Mouse (Mus musculus): ENCODE measurements around the gene Arhgdib. TPM values are rescaled to one million over a fixed set of nuclear protein-coding genes. Genes with fewer than 3 reads are reported as not detected.
A peak's percentile ranks its signal among the peaks of the same experiment; 100 is the strongest.

The Arhgdib gene
- polyA plus RNA-seq, 1 experiment from 2014 or later: 33.9 TPM

- ATAC-seq (ENCODE audit: insufficient number of reproducible peaks, insufficient read depth, low FRiP score, low TSS enrichment, low read depth): no peak
- H3K4me1 ChIP-seq (replicated peaks): no peaks in the 10 kb centered on the region; the same call in 1 of the 2 replicates
- H3K4me2 ChIP-seq: no peak overlapping the region
- H3K9me3 ChIP-seq: no peaks in the 10 kb centered on the region
- H3K27me3 ChIP-seq: no peaks in the 10 kb centered on the region
- H3K9ac ChIP-seq (replicated peaks): no peak overlapping the region
- WGBS: 89% methylated on average over 9 of the region's 9 CpGs
- no peak overlapping the region for H3K4me3 ChIP-seq (replicated peaks)
- H3K27ac ChIP-seq: no peak overlapping the region
- H3K36me3 ChIP-seq: no peaks in the 10 kb centered on the region
Observed at GRCm38 (mm10) chr6:136902527-136902926, 39.2 kb downstream of the Arhgdib start.

DNA sequence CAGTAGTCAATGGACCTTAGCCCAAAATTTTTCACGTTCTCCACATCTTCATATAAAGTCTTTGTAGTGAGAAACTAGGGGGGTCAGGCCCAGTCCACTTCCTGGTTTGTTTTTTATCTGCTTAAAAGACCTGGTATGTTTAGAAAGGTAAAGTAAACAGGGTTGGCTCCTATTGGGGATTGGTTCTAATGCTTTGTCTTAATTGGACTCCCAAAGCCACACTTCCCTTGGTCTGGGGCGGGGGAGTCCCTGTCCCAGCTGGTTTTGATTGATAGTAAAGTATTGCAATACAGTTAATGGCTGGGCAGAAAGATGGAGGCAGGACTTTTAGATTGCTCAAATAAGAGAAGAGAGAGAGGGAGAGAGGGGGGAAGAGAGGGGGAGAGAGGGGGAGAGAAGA lies 40.7 kb downstream of the Arhgdib start:
- no peak overlapping the region for H3K4me2 ChIP-seq

DNA sequence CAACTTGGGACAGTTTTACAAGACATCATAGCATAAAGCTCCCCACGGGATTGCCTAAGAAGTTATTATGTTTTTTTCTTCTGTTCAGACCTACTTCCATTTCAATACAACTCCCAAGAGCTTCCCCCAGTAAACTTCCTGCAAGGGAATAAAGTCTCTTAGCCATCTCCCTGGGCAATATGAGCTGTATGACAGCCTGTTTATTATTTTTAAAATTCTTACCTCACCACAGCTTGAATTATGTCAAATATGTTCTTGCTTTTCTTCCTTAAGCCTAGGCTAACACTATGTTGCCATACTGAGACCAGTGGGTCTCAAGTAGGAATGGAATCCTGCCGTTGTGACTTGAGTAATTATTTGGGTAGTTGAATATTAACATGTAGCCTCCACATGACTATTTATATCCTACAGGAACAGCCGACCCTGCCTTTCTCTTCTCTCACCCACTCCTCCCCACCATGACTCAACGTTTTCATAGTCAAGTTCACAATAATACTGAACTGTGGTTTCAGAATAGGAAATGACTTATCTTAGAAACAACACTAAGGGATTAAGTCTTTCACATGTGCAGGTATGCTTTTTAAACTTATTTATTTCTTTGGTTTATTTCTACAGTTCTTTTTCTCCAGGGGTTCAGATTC lies 41.2 kb downstream of the Arhgdib start:
- no peaks in the 10 kb centered on the region for H3K27me3 ChIP-seq
- H3K36me3 ChIP-seq: no peaks in the 10 kb centered on the region
- no peak overlapping the region for H3K9ac ChIP-seq (replicated peaks)
- no peak overlapping the region for H3K27ac ChIP-seq
- no peak for ATAC-seq (ENCODE audit: insufficient number of reproducible peaks, insufficient read depth, low FRiP score, low TSS enrichment, low read depth)
- H3K9me3 ChIP-seq: no peaks in the 10 kb centered on the region
- H3K4me3 ChIP-seq (replicated peaks): no peak overlapping the region
- H3K4me2 ChIP-seq: no peak overlapping the region
- no peaks in the 10 kb centered on the region for H3K4me1 ChIP-seq (replicated peaks)
- 80% methylated on average over 4 of the region's 4 CpGs for WGBS

More for the DNA sequence above, 40.7 kb downstream of the Arhgdib start:
- H3K9ac ChIP-seq (replicated peaks): no peak overlapping the region
- no peak overlapping the region for H3K4me3 ChIP-seq (replicated peaks)
- H3K9me3 ChIP-seq: no peaks in the 10 kb centered on the region
- no peaks in the 10 kb centered on the region for H3K4me1 ChIP-seq (replicated peaks)
- no peak for ATAC-seq (ENCODE audit: insufficient number of reproducible peaks, insufficient read depth, low FRiP score, low TSS enrichment, low read depth)
- no peaks in the 10 kb centered on the region for H3K27me3 ChIP-seq
- 68% methylated on average over 2 of the region's 2 CpGs for WGBS
- H3K36me3 ChIP-seq: no peaks in the 10 kb centered on the region
- H3K27ac ChIP-seq: no peak overlapping the region

DNA sequence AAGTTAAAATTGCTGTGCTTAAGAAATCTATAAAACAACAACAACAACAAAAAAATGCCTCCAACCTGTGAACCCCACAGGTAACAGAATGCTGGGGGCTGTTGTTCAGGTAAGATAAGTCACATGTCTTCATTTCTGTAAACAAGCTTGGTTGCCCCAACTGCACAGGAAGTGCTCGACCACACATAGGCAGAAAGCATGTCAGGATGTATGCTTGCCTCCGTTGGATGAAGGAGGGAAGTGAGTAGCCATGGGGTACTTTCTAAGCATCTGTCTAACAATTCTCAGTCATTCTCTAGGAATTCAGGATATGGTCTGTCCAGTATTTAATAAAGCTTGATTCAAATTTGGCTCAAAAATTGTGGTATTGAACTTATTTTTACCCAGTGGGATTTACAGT lies 42.7 kb downstream of the Arhgdib start:
- no peaks in the 10 kb centered on the region for H3K36me3 ChIP-seq
- H3K9ac ChIP-seq (replicated peaks): no peak overlapping the region
- H3K27ac ChIP-seq: no peak overlapping the region
- ATAC-seq (ENCODE audit: insufficient number of reproducible peaks, insufficient read depth, low FRiP score, low TSS enrichment, low read depth): no peak
- no peak overlapping the region for H3K4me3 ChIP-seq (replicated peaks)
- H3K4me1 ChIP-seq (replicated peaks): peaks cover 13% of the 10 kb centered on the region; the same call in 1 of the 2 replicates
- 86% methylated on average over 2 of the region's 2 CpGs for WGBS
- no peak overlapping the region for H3K4me2 ChIP-seq
- H3K27me3 ChIP-seq: no peaks in the 10 kb centered on the region
- no peaks in the 10 kb centered on the region for H3K9me3 ChIP-seq

DNA sequence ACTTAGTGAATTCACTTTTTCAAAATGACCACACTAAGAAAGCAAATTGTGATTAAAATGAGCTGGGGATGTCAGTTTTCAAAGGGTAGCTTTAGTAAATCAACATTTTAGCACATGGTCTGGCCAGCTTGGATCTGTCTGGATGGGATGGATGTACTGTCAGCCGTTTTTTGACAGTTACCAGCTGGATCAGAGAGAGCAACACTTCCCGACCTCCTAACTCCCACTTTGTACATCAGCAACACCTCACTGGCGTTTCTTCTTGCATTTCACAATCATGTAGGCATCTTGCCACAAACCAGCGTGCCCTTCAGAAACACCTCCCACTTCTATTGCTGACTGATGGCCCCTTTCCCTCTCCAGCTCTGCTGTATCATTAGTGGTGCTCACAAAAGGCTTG lies 43.5 kb downstream of the Arhgdib start:
- Histone ChIP-seq H3K27ac (no peak overlapping the region), H3K27me3 (no peaks in the 10 kb centered on the region), H3K36me3 (no peaks in the 10 kb centered on the region), H3K4me2 (no peak overlapping the region), H3K9me3 (no peaks in the 10 kb centered on the region), H3K9ac (replicated peaks) (no peak overlapping the region), H3K4me1 (replicated peaks) (peaks cover 16% of the 10 kb centered on the region; the same call in 1 of the 2 replicates), H3K4me3 (replicated peaks) (no peak overlapping the region)
- no peak for ATAC-seq (ENCODE audit: insufficient number of reproducible peaks, insufficient read depth, low FRiP score, low TSS enrichment, low read depth)
- 30% methylated on average over 4 of the region's 4 CpGs for WGBS

DNA sequence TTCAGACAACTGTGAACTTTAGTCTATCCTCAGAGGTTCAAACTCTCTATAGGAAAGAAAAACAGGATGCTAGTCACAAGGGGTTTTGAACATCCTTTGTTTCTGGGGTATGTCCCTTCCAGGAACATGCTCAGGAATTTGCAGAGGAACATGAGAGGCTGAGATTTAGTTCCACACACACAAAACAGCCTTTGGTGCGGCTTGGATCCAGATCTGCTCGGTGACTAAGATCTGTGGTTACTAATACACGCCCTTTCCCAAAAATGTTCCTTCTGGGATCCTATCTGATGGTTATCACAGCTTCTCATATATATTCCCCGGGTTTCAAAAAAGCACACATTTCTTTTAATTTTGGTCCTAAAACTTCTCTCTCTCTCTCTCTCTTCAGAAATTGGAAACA lies 43.9 kb downstream of the Arhgdib start:
- Histone ChIP-seq H3K9me3 (no peaks in the 10 kb centered on the region), H3K27ac (no peak overlapping the region), H3K4me2 (no peak overlapping the region), H3K36me3 (no peaks in the 10 kb centered on the region), H3K4me3 (replicated peaks) (no peak overlapping the region), H3K4me1 (replicated peaks) (peaks cover 16% of the 10 kb centered on the region; the same call in 1 of the 2 replicates), H3K9ac (replicated peaks) (no peak overlapping the region), H3K27me3 (no peaks in the 10 kb centered on the region)
- WGBS: 77% methylated on average over 4 of the region's 4 CpGs
- ATAC-seq (ENCODE audit: insufficient number of reproducible peaks, insufficient read depth, low FRiP score, low TSS enrichment, low read depth): no peak

DNA sequence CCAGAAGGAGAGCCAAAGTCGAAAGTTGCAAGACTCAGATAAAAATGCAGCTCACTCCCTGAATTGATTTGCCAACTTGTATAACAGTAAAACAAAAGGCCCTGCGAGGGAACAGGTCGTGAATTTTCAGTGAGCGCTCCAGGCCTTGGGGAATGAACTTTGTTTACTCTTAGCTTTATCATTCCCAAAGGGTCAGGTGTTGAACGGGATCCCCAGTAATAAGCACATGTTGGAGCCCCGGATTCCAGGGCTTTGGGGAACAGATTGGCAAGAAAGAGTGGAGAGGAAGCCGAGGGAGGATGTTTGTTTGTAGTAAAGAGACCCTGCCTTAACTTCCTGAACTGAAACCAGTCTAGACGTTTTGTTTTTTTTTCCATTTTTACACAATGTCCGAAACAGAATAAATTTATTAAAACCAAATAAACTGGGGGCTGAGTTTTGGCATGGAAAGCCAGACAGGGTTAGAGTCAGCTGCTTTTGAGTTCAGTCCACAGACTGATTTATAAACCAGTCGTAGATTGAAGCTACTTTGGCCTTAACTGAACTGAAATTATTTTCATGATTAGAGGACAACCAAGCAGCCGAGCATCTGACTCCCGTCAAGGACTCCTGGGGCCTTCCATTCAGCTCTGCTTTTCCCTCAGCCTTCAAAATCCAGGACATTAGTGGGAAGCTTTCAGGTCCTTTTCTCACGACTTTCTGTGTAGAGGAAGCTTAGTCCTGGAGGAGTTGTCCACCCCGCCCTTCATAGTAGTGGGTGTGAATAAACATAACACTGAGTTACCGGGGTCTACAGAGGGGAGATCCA lies 47.0 kb downstream of the Arhgdib start:
- no peak overlapping the region for H3K4me3 ChIP-seq (replicated peaks)
- H3K9me3 ChIP-seq: no peaks in the 10 kb centered on the region
- no peak overlapping the region for H3K9ac ChIP-seq (replicated peaks)
- ATAC-seq (ENCODE audit: insufficient number of reproducible peaks, insufficient read depth, low FRiP score, low TSS enrichment, low read depth): no peak
- whole genome bisulfite sequencing: 58% methylated on average over 15 of the region's 15 CpGs
- H3K4me1 ChIP-seq (replicated peaks): peaks cover 16% of the 10 kb centered on the region; the same call in 1 of the 2 replicates
- H3K36me3 ChIP-seq: no peaks in the 10 kb centered on the region
- H3K27ac ChIP-seq: peak overlapping the region; percentile 51; the same call in 1 of the 2 replicates
- no peak overlapping the region for H3K4me2 ChIP-seq
- no peaks in the 10 kb centered on the region for H3K27me3 ChIP-seq

DNA sequence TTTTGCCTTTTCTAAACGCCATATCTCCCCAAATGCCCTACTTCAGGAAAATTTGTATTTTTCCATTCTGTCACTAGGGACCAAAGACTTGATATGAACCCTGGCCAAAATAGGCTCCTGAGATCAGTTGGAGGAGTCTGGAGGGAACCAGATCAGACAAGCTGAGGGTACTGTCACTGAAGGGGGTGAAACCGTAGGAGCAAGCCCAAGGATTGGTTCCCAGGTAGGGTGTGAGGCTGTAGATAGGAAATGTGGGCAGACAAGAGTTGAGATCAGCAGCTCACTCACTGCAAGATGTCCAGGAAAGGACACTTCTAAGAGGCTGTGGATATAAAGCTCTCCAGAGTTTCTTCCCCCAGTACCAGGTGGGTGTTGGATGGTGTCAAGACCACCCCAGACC lies 49.7 kb downstream of the Arhgdib start:
- Histone ChIP-seq H3K27ac (no peak overlapping the region), H3K9ac (replicated peaks) (no peak overlapping the region), H3K4me1 (replicated peaks) (peaks cover 16% of the 10 kb centered on the region; the same call in 1 of the 2 replicates), H3K9me3 (no peaks in the 10 kb centered on the region), H3K4me3 (replicated peaks) (no peak overlapping the region), H3K4me2 (no peak overlapping the region), H3K27me3 (no peaks in the 10 kb centered on the region), H3K36me3 (no peaks in the 10 kb centered on the region)
- 80% methylated on average over 2 of the region's 2 CpGs for WGBS
- ATAC-seq (ENCODE audit: insufficient number of reproducible peaks, insufficient read depth, low FRiP score, low TSS enrichment, low read depth): no peak

DNA sequence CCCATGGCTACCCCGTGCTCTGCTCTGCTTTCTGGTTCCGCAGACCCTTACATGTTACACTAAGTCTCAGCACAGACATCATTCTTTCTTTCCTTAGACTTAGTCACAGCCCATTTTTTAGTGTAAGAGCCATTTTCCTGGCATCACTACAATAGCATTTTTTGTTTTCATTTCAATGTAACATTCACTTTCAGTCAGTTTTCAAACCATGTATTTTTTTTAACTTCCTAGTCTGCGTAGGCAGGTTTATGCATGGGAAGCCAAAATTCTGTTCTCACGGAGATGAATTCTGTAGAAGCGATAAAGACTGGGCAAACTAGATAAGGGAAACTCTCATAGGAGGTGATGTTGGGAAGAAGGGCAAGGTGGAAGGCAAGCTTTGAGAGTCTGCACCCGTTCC lies 52.1 kb downstream of the Arhgdib start:
- H3K27me3 ChIP-seq: no peaks in the 10 kb centered on the region
- ATAC-seq (ENCODE audit: insufficient number of reproducible peaks, insufficient read depth, low FRiP score, low TSS enrichment, low read depth): no peak
- 93% methylated on average over 6 of the region's 6 CpGs for WGBS
- no peaks in the 10 kb centered on the region for H3K36me3 ChIP-seq
- H3K9ac ChIP-seq (replicated peaks): no peak overlapping the region
- H3K4me2 ChIP-seq: no peak overlapping the region
- H3K4me1 ChIP-seq (replicated peaks): 0 out of 2 replicates have a peak, but pooled peaks cover 7% of the 10 kb centered on the region
- no peak overlapping the region for H3K27ac ChIP-seq
- no peaks in the 10 kb centered on the region for H3K9me3 ChIP-seq
- H3K4me3 ChIP-seq (replicated peaks): no peak overlapping the region

DNA sequence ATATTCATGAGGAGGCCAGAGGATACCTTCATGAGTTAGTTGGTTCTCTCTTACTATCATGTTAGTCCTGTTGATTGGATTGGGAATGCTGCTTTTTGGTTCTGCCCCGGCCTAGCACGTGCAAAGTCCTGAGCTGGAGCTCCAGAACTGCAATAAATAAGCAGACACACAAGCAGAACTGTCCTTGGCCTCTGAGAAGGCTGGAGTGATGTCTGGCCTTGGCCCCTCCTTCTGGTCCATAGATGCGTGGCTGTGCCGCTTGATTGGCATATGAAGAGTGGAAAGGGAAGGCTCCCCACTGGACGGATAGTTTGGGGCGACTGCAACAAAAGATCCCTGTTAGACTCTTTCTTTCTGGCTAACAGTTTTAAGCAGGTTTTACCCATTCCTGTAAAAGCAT lies 52.6 kb downstream of the Arhgdib start:
- Histone ChIP-seq H3K4me3 (replicated peaks) (no peak overlapping the region), H3K27me3 (no peaks in the 10 kb centered on the region), H3K9me3 (no peaks in the 10 kb centered on the region), H3K4me1 (replicated peaks) (0 out of 2 replicates have a peak, but pooled peaks cover 3% of the 10 kb centered on the region), H3K9ac (replicated peaks) (no peak overlapping the region), H3K36me3 (no peaks in the 10 kb centered on the region), H3K4me2 (no peak overlapping the region), H3K27ac (no peak overlapping the region)
- WGBS: 86% methylated on average over 6 of the region's 6 CpGs
- no peak for ATAC-seq (ENCODE audit: insufficient number of reproducible peaks, insufficient read depth, low FRiP score, low TSS enrichment, low read depth)

- Histone ChIP-seq H3K4me1 (replicated peaks) (no peaks in the 10 kb centered on the region), H3K36me3 (no peaks in the 10 kb centered on the region), H3K4me2 (no peak overlapping the region), H3K27me3 (no peaks in the 10 kb centered on the region), H3K9me3 (no peaks in the 10 kb centered on the region), H3K27ac (no peak overlapping the region), H3K4me3 (replicated peaks) (no peak overlapping the region), H3K9ac (replicated peaks) (no peak overlapping the region)
- ATAC-seq (ENCODE audit: insufficient number of reproducible peaks, insufficient read depth, low FRiP score, low TSS enrichment, low read depth): no peak
- WGBS: 72% methylated on average over 9 of the region's 9 CpGs
Observed at GRCm38 (mm10) chr6:136887854-136888253, 53.8 kb downstream of the Arhgdib start.
